Comparison of ENCODE assay signal across 8 mouse cellular contexts in the genomic region with DNA sequence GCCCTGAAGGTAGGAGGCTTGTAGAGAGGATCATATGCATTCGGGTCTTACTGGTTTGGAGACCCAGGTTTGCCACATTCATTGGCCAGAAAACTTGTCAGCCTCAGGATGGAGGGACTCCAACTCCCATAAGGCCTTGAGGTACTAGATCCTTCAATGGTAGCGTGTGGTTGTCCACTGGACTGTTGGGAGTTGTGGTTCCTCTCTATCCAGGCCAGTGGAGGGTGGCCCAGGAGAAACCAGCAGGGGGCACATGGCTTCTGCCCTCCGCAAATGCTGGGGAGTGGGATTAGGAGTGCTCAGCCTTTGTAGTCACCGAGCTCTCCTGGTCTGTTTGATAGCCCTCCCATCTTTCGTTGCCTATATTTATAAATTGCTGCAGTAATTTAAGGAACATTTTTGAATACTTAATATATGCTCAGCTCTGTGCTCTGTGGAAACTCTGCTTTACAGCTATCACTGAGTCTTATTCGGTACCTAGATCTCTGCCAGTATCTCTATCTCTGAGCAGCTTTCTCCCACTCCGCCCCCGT. TPM values are rescaled to one million over a fixed set of nuclear protein-coding genes. Genes with fewer than 3 reads are reported as not detected.
A peak's percentile ranks its signal among the peaks of the same experiment; 100 is the strongest.
DNase-seq lines count a peak whose midpoint lies in the region; ATAC-seq and TF ChIP-seq lines count a peak whose summit lies in the region.

No protein-coding gene starts in this region.

- under 1% methylated on average over 8 of the region's 8 CpGs for WGBS in heart, embryonic 13.5 days
- 2% methylated on average over 8 of the region's 8 CpGs for WGBS in kidney, postnatal 0 days
- 2% methylated on average over 8 of the region's 8 CpGs for WGBS in liver, embryonic 12.5 days (ENCODE audit: insufficient replicate concordance)

- H3K4me2 ChIP-seq in heart, embryonic 13.5 days = peak overlapping the region; percentile 86
- peak overlapping the region; percentile 92 for H3K4me2 ChIP-seq in kidney, postnatal 0 days (ENCODE audit: low read length)
- H3K4me2 ChIP-seq in liver, embryonic 12.5 days = peak overlapping the region; percentile 71

- H3K9me3 ChIP-seq in heart, embryonic 13.5 days = no peaks in the 10 kb centered on the region
- no peaks in the 10 kb centered on the region for H3K9me3 ChIP-seq in kidney, postnatal 0 days (replicated peaks; ENCODE audit: low read length)
- H3K9me3 ChIP-seq in liver, embryonic 12.5 days (replicated peaks) = no peaks in the 10 kb centered on the region

- peak; percentile 79 for ATAC-seq in CD4-positive, CD25-positive, alpha-beta regulatory T cell, adult 4 months
- ATAC-seq in erythroid progenitor cell, adult 5-6 weeks (replicated peaks; ENCODE audit: low FRiP score, poor library complexity, severe bottlenecking) = peak; percentile 79
- ATAC-seq in heart, embryonic 13.5 days (ENCODE audit: extremely low read depth, insufficient number of reproducible peaks, low FRiP score, low TSS enrichment) = peak; percentile 64
- peak; percentile 86 for ATAC-seq in kidney, postnatal 0 days (replicated peaks; ENCODE audit: low FRiP score, low read depth)
- peak; percentile 82 for ATAC-seq in liver, embryonic 12.5 days

- peak overlapping the region; percentile 90 for H3K9ac ChIP-seq in heart, embryonic 13.5 days
- peak overlapping the region; percentile 31; the same call in 1 of the 2 replicates for H3K9ac ChIP-seq in kidney, postnatal 0 days (ENCODE audit: low read depth, low read length)
- H3K9ac ChIP-seq in liver, embryonic 12.5 days = peak overlapping the region; percentile 19

- no peaks in the 10 kb centered on the region for H3K27me3 ChIP-seq in heart, embryonic 13.5 days (replicated peaks)
- H3K27me3 ChIP-seq in kidney, postnatal 0 days (ENCODE audit: insufficient read depth, low read length) = no peaks in the 10 kb centered on the region
- peaks cover 39% of the 10 kb centered on the region for H3K27me3 ChIP-seq in liver, embryonic 12.5 days (replicated peaks)

- peak overlapping the region; percentile 66 for H3K4me3 ChIP-seq in heart, embryonic 13.5 days
- peak overlapping the region; percentile 56 for H3K4me3 ChIP-seq in kidney, postnatal 0 days (replicated peaks; ENCODE audit: low read depth, low read length)
- peak overlapping the region; percentile 57 for H3K4me3 ChIP-seq in liver, embryonic 12.5 days

- no peaks in the 10 kb centered on the region for H3K36me3 ChIP-seq in heart, embryonic 13.5 days
- H3K36me3 ChIP-seq in kidney, postnatal 0 days (ENCODE audit: insufficient read depth, low read length) = no peaks in the 10 kb centered on the region
- no peaks in the 10 kb centered on the region for H3K36me3 ChIP-seq in liver, embryonic 12.5 days

- DNase-seq in brain, adult 2 months (ENCODE audit: low read depth, low spot score) = peak; percentile 97
- DNase-seq in kidney, postnatal 0 days (ENCODE audit: low spot score) = peak; percentile 97
- peak; percentile 82 for DNase-seq in naive thymus-derived CD4-positive, alpha-beta T cell, adult 2 months (ENCODE audit: low read depth)
- peak; percentile 72 to 79 for DNase-seq in spleen, postnatal 4 days (ENCODE audit: low spot score in 2 of 2)

- H3K27ac ChIP-seq in heart, embryonic 13.5 days (replicated peaks) = peak overlapping the region; percentile 87
- H3K27ac ChIP-seq in kidney, postnatal 0 days = peak overlapping the region; percentile 72
- peak overlapping the region; percentile 57 for H3K27ac ChIP-seq in liver, embryonic 12.5 days

- H3K4me1 ChIP-seq in heart, embryonic 13.5 days = peaks cover 76% of the 10 kb centered on the region
- H3K4me1 ChIP-seq in kidney, postnatal 0 days (replicated peaks; ENCODE audit: insufficient read depth, low read length) = peaks cover 24% of the 10 kb centered on the region
- peaks cover 71% of the 10 kb centered on the region for H3K4me1 ChIP-seq in liver, embryonic 12.5 days

- peak; percentile 74 for TF ChIP-seq CTCF in kidney, postnatal 0 days (IDR thresholded peaks at IDR 0.05; ENCODE audit: low read depth)

RNA-seq across cellular contexts. Expression of gene Dlg4, which starts 4.1 kb away (rescaled TPM):
- 10 to 100 TPM in 1 of 2 experiments, 1 to 10 TPM in 1; 9.4 to 17.1 TPM for polyA plus RNA-seq in CD4-positive, CD25-positive, alpha-beta regulatory T cell, adult 4 months (2017; shearing (Covaris generic))
- total RNA-seq in erythroid progenitor cell, adult 5-6 weeks (2015; ENCODE audit: low replicate concordance) = not detected in 2 replicates
- 1.1 and 2.7 TPM in 2 replicates for total RNA-seq in erythroid progenitor cell, adult 5-6 weeks (2017; ENCODE audit: low replicate concordance)
- polyA plus RNA-seq in heart, embryonic 13.5 days (2015; fragmentation: Nextera tagmentation; extraction: Ambion mirVana) = 4.7 and 5.1 TPM in 2 replicates
- polyA plus RNA-seq in kidney, postnatal 0 days (2015; fragmentation: Nextera tagmentation; extraction: Ambion mirVana) = 4.3 and 6.5 TPM in 2 replicates
- polyA plus RNA-seq in liver, embryonic 12.5 days (2016; fragmentation: Nextera tagmentation; extraction: Ambion mirVana) = 2.3 and 2.7 TPM in 2 replicates

RNA-seq across cellular contexts. Expression of gene Acadvl, which starts 5.6 kb away (rescaled TPM):
- polyA plus RNA-seq in CD4-positive, CD25-positive, alpha-beta regulatory T cell, adult 4 months (2017; shearing (Covaris generic)) = 100 to 1,000 TPM; 124 to 181 TPM
- 24.9 and 52.8 TPM in 2 replicates for total RNA-seq in erythroid progenitor cell, adult 5-6 weeks (2015; ENCODE audit: low replicate concordance)
- total RNA-seq in erythroid progenitor cell, adult 5-6 weeks (2017; ENCODE audit: low replicate concordance) = 20.7 and 23.4 TPM in 2 replicates
- polyA plus RNA-seq in heart, embryonic 13.5 days (2015; fragmentation: Nextera tagmentation; extraction: Ambion mirVana) = 131 and 140 TPM in 2 replicates
- polyA plus RNA-seq in kidney, postnatal 0 days (2015; fragmentation: Nextera tagmentation; extraction: Ambion mirVana) = 178 and 197 TPM in 2 replicates
- 89.9 and 91.3 TPM in 2 replicates for polyA plus RNA-seq in liver, embryonic 12.5 days (2016; fragmentation: Nextera tagmentation; extraction: Ambion mirVana)

RNA-seq across cellular contexts. Expression of gene Dvl2, which starts 20.4 kb away (rescaled TPM):
- polyA plus RNA-seq in CD4-positive, CD25-positive, alpha-beta regulatory T cell, adult 4 months (2017; shearing (Covaris generic)) = 1 to 10 TPM; 4.0 to 4.6 TPM
- total RNA-seq in erythroid progenitor cell, adult 5-6 weeks (2015; ENCODE audit: low replicate concordance) = 2.9 and 4.3 TPM in 2 replicates
- total RNA-seq in erythroid progenitor cell, adult 5-6 weeks (2017; ENCODE audit: low replicate concordance) = 0.30 and 2.4 TPM in 2 replicates
- polyA plus RNA-seq in heart, embryonic 13.5 days (2015; fragmentation: Nextera tagmentation; extraction: Ambion mirVana) = 20.7 and 22.0 TPM in 2 replicates
- polyA plus RNA-seq in kidney, postnatal 0 days (2015; fragmentation: Nextera tagmentation; extraction: Ambion mirVana) = 25.8 and 27.1 TPM in 2 replicates
- 13.4 and 13.7 TPM in 2 replicates for polyA plus RNA-seq in liver, embryonic 12.5 days (2016; fragmentation: Nextera tagmentation; extraction: Ambion mirVana)

RNA-seq across cellular contexts. Expression of gene Phf23, which starts 25.2 kb away (rescaled TPM):
- polyA plus RNA-seq in CD4-positive, CD25-positive, alpha-beta regulatory T cell, adult 4 months (2017; shearing (Covaris generic)) = 10 to 100 TPM; 41.3 to 43.5 TPM
- total RNA-seq in erythroid progenitor cell, adult 5-6 weeks (2015; ENCODE audit: low replicate concordance) = 18.7 and 21.4 TPM in 2 replicates
- total RNA-seq in erythroid progenitor cell, adult 5-6 weeks (2017; ENCODE audit: low replicate concordance) = 22.2 and 25.4 TPM in 2 replicates
- polyA plus RNA-seq in heart, embryonic 13.5 days (2015; fragmentation: Nextera tagmentation; extraction: Ambion mirVana) = 43.8 and 47.9 TPM in 2 replicates
- 61.9 and 62.6 TPM in 2 replicates for polyA plus RNA-seq in kidney, postnatal 0 days (2015; fragmentation: Nextera tagmentation; extraction: Ambion mirVana)
- 39.5 and 40.9 TPM in 2 replicates for polyA plus RNA-seq in liver, embryonic 12.5 days (2016; fragmentation: Nextera tagmentation; extraction: Ambion mirVana)

RNA-seq across cellular contexts. Expression of gene Gabarap, which starts 29.9 kb away (rescaled TPM):
- polyA plus RNA-seq in CD4-positive, CD25-positive, alpha-beta regulatory T cell, adult 4 months (2017; shearing (Covaris generic)) = 100 to 1,000 TPM; 282 to 355 TPM
- total RNA-seq in erythroid progenitor cell, adult 5-6 weeks (2015; ENCODE audit: low replicate concordance) = 393 and 394 TPM in 2 replicates
- total RNA-seq in erythroid progenitor cell, adult 5-6 weeks (2017; ENCODE audit: low replicate concordance) = 161 and 239 TPM in 2 replicates
- 456 and 466 TPM in 2 replicates for polyA plus RNA-seq in heart, embryonic 13.5 days (2015; fragmentation: Nextera tagmentation; extraction: Ambion mirVana)
- polyA plus RNA-seq in kidney, postnatal 0 days (2015; fragmentation: Nextera tagmentation; extraction: Ambion mirVana) = 626 TPM in 2 replicates
- 260 and 270 TPM in 2 replicates for polyA plus RNA-seq in liver, embryonic 12.5 days (2016; fragmentation: Nextera tagmentation; extraction: Ambion mirVana)

Comparison
In these comparisons a context has a peak if more than half of its experiments do, and no peak if none do; other contexts are left out.
1. Peak in every context shown above with its lines: DNase-seq, ATAC-seq, H3K4me3 ChIP-seq and H3K27ac ChIP-seq.
2. H3K9ac ChIP-seq: peak in every context shown above with its lines; median percentile 90 in heart, embryonic 13.5 days; 31 in kidney, postnatal 0 days; 19 in liver, embryonic 12.5 days.